Mouse (Mus musculus) midbrain, embryonic 12.5 days (tissue): ENCODE data around the gene Gon7. TPM values are rescaled to one million over a fixed set of nuclear protein-coding genes. Genes with fewer than 3 reads are reported as not detected.
A peak's percentile ranks its signal among the peaks of the same experiment; 100 is the strongest.

Experiments
- ATAC-seq: fragments of 200-750 bp; cut with Nextera tagmentation; 2 replicates; pipeline ENCODE4 v1.8.0; 2017; ENCODE audit warnings: low read depth, moderate TSS enrichment, moderate library complexity; ENCODE audit not compliant: low FRiP score
- H3K27ac ChIP-seq: fragments of 300-500 bp; sonication (generic); replicated peaks from 2 replicates; pipeline ENCODE4 v1.5.1; 2016; ENCODE audit warnings: mild to moderate bottlenecking
- H3K27me3 ChIP-seq: fragments of 300-500 bp; sonication (generic); 2 replicates; pipeline ENCODE4 v1.6.1; 2016; ENCODE audit warnings: mild to moderate bottlenecking
- H3K36me3 ChIP-seq: fragments of 300-500 bp; sonication (generic); 2 replicates; pipeline ENCODE4 v1.6.1; 2016
- H3K4me1 ChIP-seq: fragments of 300-500 bp; sonication (generic); 2 replicates; pipeline ENCODE4 v1.6.1; 2016
- H3K4me2 ChIP-seq: fragments of 300-500 bp; sonication (generic); replicated peaks from 2 replicates; pipeline ENCODE4 v1.6.1; 2016; ENCODE audit warnings: mild to moderate bottlenecking, moderate library complexity
- H3K4me3 ChIP-seq: fragments of 300-500 bp; sonication (generic); 2 replicates; pipeline ENCODE4 v1.5.1; 2016; ENCODE audit warnings: mild to moderate bottlenecking
- H3K9ac ChIP-seq: fragments of 300-500 bp; sonication (generic); replicated peaks from 2 replicates; pipeline ENCODE4 v1.6.1; 2016; ENCODE audit warnings: mild to moderate bottlenecking, moderate library complexity
- H3K9me3 ChIP-seq: fragments of 300-500 bp; sonication (generic); 2 replicates; pipeline ENCODE4 v1.6.1; 2016; ENCODE audit warnings: mild to moderate bottlenecking
- WGBS: fragments of 180-500 bp; shearing (Covaris S2); methylation state at CpG from one replicate; pipeline ENCODE4 v1.1.7; 2016; 5-methylcytosine and 5-hydroxymethylcytosine counted together
- polyA plus RNA-seq: library from polyadenylated mRNA; unstranded; fragments of >200 nt; fragmentation: Nextera tagmentation; extraction: Ambion mirVana; gene quantifications from 2 replicates; pipeline ENCODE4 v1.2.1, GENCODE M21; 2016

Gon7 gene
- 46.0 and 48.2 TPM in 2 replicates for polyA plus RNA-seq

DNA sequence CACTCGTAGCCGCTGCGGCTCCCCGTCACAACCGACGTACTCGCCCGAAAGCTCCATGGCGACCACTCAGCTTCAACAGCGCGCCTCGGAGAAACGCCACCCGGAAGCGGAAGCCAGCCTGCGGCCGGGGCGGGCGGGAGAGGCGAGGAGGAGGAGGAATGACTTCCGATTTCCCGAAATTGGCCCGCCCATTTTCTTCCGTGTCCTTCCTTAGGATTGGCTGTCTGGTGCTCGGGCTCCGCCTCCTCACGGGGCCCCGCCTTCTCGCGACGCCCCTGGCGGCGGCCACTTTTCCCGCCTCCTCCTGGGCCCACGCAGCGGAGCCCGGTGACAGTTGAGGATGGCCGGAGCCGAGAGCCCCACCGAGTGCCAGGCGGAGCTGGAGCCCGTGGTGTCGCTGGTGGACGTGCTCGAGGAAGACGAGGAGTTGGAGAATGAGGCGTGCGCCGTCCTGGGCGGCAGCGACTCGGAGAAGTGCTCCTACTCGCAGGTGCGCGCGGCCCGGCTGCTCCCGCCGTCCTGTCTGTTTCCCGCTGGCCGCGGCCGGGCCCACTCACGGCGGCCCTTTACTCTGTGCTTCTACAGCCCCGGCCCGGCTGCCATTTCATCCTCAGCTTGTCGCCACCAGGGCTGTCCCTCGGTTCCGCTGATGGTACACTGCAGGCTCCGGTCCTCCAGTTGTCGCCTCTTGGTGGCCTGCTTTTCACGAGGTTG, at the start of gene Gon7, which contains the start of the genes Gm28051 and Ubr7:
Gene Gon7 (minus strand): TSS at position 115 of the 714 bp plus-strand sequence.
Gene Gm28051 (minus strand): TSS at position 77 of the 714 bp plus-strand sequence.
Gene Ubr7 (plus strand): TSS at position 279 of the 714 bp plus-strand sequence.
- WGBS: under 1% methylated on average over 72 of the region's 73 CpGs

DNA sequence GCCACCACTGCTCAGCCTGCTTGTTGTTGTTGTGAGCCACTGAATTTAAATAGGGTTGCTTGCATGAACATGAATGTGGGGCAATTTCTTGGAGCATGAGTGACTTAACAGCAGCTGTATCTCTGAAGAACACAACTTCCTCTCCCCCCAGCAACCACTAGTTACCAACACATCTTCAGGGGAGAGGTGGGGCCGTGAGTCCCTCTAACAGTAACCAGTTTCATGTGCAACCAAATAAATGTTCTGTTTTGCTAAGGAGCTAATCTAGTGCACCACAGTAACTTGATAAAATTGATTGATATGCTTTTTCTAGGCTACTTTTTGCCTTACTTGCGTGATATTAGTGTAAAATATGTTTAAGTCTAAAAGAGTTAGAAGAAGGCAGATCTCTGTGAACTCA, 41.9 kb upstream of the Gon7 start:
- WGBS: 90% methylated on average over 2 of the region's 2 CpGs
- H3K27me3 ChIP-seq: no peaks in the 10 kb centered on the region
- peaks cover 10% of the 10 kb centered on the region; the same call in 1 of the 2 replicates for H3K36me3 ChIP-seq
- H3K27ac ChIP-seq: no peak overlapping the region
- H3K4me3 ChIP-seq: no peak overlapping the region
- no peak overlapping the region for H3K4me2 ChIP-seq
- no peak for ATAC-seq
- H3K9ac ChIP-seq: no peak overlapping the region
- H3K4me1 ChIP-seq: no peaks in the 10 kb centered on the region
- H3K9me3 ChIP-seq: no peaks in the 10 kb centered on the region

More for the DNA sequence above, at the start of gene Gon7, which contains the start of the genes Gm28051 and Ubr7:
- Histone ChIP-seq H3K36me3 (peaks cover 16% of the 10 kb centered on the region), H3K27me3 (no peaks in the 10 kb centered on the region), H3K27ac (peak within 1 kb of the TSS; percentile 91), H3K4me2 (peak within 1 kb of the TSS; percentile 94), H3K9ac (peak within 1 kb of the TSS; percentile 80), H3K4me3 (peak within 1 kb of the TSS; percentile 86), H3K9me3 (no peaks in the 10 kb centered on the region), H3K4me1 (peaks cover 24% of the 10 kb centered on the region)
- peak; percentile 96 for ATAC-seq

GRCm38 (mm10) chr12:102787927-102788326, 30.3 kb upstream of the Gon7 start:
- WGBS: 92% methylated on average over 7 of the region's 7 CpGs
- Histone ChIP-seq H3K4me3 (no peak overlapping the region), H3K27me3 (no peaks in the 10 kb centered on the region), H3K4me2 (no peak overlapping the region), H3K9me3 (no peaks in the 10 kb centered on the region), H3K27ac (no peak overlapping the region), H3K4me1 (no peaks in the 10 kb centered on the region), H3K36me3 (peaks cover 76% of the 10 kb centered on the region), H3K9ac (no peak overlapping the region)
- ATAC-seq: no peak

GRCm38 (mm10) chr12:102785593-102785985, 28.0 kb upstream of the Gon7 start:
- Histone ChIP-seq H3K36me3 (peaks cover 54% of the 10 kb centered on the region), H3K4me2 (no peak overlapping the region), H3K27me3 (no peaks in the 10 kb centered on the region), H3K9ac (no peak overlapping the region), H3K9me3 (no peaks in the 10 kb centered on the region), H3K4me1 (no peaks in the 10 kb centered on the region), H3K4me3 (no peak overlapping the region), H3K27ac (no peak overlapping the region)
- no peak for ATAC-seq
- 87% methylated on average over 5 of the region's 5 CpGs for WGBS

GRCm38 (mm10) chr12:102784899-102785592, 27.4 kb upstream of the Gon7 start:
- Histone ChIP-seq H3K27ac (no peak overlapping the region), H3K27me3 (no peaks in the 10 kb centered on the region), H3K4me1 (no peaks in the 10 kb centered on the region), H3K4me3 (no peak overlapping the region), H3K9me3 (no peaks in the 10 kb centered on the region), H3K36me3 (peaks cover 49% of the 10 kb centered on the region), H3K9ac (no peak overlapping the region), H3K4me2 (no peak overlapping the region)
- ATAC-seq: no peak
- WGBS: 90% methylated on average over 19 of the region's 19 CpGs

DNA sequence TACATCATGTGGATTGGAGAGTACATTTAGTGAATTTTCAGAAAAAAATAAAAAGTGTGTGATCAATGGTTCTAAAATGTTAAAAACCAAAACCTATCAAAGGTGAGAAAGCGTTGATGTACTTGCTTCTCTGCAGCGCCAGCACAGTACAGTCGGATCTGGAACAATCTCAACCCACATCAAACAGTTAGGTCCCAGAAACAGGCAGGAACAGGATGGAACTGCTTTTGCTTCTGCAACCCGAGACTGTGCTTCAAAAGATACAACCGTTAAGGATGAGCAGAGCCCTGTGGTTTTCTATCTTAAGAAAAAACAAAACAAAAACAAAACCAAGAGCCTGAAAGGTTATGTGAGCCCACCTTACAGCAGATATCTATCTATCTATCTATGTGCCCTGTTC, 25.2 kb upstream of the Gon7 start:
- Histone ChIP-seq H3K9ac (no peak overlapping the region), H3K9me3 (no peaks in the 10 kb centered on the region), H3K4me1 (no peaks in the 10 kb centered on the region), H3K4me2 (no peak overlapping the region), H3K4me3 (no peak overlapping the region), H3K36me3 (peaks cover 37% of the 10 kb centered on the region), H3K27ac (no peak overlapping the region), H3K27me3 (no peaks in the 10 kb centered on the region)
- 91% methylated on average over 5 of the region's 5 CpGs for WGBS
- no peak for ATAC-seq

GRCm38 (mm10) chr12:102779452-102779851, 21.8 kb upstream of the Gon7 start:
- no peaks in the 10 kb centered on the region for H3K27me3 ChIP-seq
- H3K9ac ChIP-seq: no peak overlapping the region
- H3K4me2 ChIP-seq: no peak overlapping the region
- ATAC-seq: 0 out of 2 replicates have a peak, but pooled peaks have one; percentile 41
- peaks cover 40% of the 10 kb centered on the region for H3K36me3 ChIP-seq
- no peak overlapping the region for H3K4me3 ChIP-seq
- H3K4me1 ChIP-seq: no peaks in the 10 kb centered on the region
- no peak overlapping the region for H3K27ac ChIP-seq
- H3K9me3 ChIP-seq: no peaks in the 10 kb centered on the region
- 59% methylated on average over 3 of the region's 3 CpGs for WGBS

GRCm38 (mm10) chr12:102778151-102778550, 20.5 kb upstream of the Gon7 start:
- Histone ChIP-seq H3K4me1 (no peaks in the 10 kb centered on the region), H3K9me3 (no peaks in the 10 kb centered on the region), H3K4me3 (no peak overlapping the region), H3K27me3 (no peaks in the 10 kb centered on the region), H3K36me3 (peaks cover 43% of the 10 kb centered on the region), H3K4me2 (no peak overlapping the region), H3K27ac (no peak overlapping the region), H3K9ac (no peak overlapping the region)
- ATAC-seq: no peak
- 77% methylated on average over 5 of the region's 5 CpGs for WGBS

GRCm38 (mm10) chr12:102776035-102776434, 18.4 kb upstream of the Gon7 start:
- Histone ChIP-seq H3K36me3 (peaks cover 64% of the 10 kb centered on the region), H3K4me2 (no peak overlapping the region), H3K27me3 (no peaks in the 10 kb centered on the region), H3K4me3 (no peak overlapping the region), H3K9me3 (no peaks in the 10 kb centered on the region), H3K4me1 (no peaks in the 10 kb centered on the region), H3K27ac (no peak overlapping the region), H3K9ac (no peak overlapping the region)
- WGBS: 94% methylated on average over 14 of the region's 14 CpGs
- no peak for ATAC-seq

- no peak for ATAC-seq
- no peak overlapping the region for H3K4me3 ChIP-seq
- H3K9ac ChIP-seq: no peak overlapping the region
- no peaks in the 10 kb centered on the region for H3K9me3 ChIP-seq
- 97% methylated on average over 5 of the region's 5 CpGs for WGBS
- H3K4me1 ChIP-seq: no peaks in the 10 kb centered on the region
- peaks cover 91% of the 10 kb centered on the region for H3K36me3 ChIP-seq
- no peak overlapping the region for H3K27ac ChIP-seq
- H3K4me2 ChIP-seq: no peak overlapping the region
- H3K27me3 ChIP-seq: no peaks in the 10 kb centered on the region
Observed at GRCm38 (mm10) chr12:102772676-102773075, 15.1 kb upstream of the Gon7 start.

- Histone ChIP-seq H3K4me3 (no peak overlapping the region), H3K4me1 (no peaks in the 10 kb centered on the region), H3K4me2 (no peak overlapping the region), H3K9me3 (no peaks in the 10 kb centered on the region), H3K27me3 (no peaks in the 10 kb centered on the region), H3K36me3 (peaks cover 89% of the 10 kb centered on the region), H3K9ac (no peak overlapping the region), H3K27ac (no peak overlapping the region)
- 98% methylated on average over 8 of the region's 8 CpGs for WGBS
- no peak for ATAC-seq
Observed at GRCm38 (mm10) chr12:102771601-102772000, 14.0 kb upstream of the Gon7 start.

DNA sequence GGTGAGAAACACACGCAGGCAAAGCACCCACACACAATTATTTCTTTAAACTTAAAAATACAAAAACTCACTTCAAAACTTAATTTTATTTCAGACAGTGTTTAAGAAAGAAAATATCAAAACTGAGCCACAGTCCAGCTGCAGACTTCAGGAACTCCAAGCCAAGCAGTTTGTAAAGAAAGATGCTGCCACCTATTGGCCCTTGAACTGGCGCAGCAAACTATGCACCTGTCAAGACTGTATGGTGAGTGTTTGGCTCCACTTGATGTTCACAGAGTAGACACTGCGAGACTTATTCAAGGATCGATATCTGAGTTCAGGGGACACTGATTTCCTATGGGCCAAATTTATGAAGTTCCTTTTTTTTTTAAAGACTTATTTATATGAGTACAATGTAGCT, 11.4 kb upstream of the Gon7 start:
- no peak for ATAC-seq
- WGBS: 91% methylated on average over 4 of the region's 4 CpGs

More for the DNA sequence above, 11.4 kb upstream of the Gon7 start:
- no peak overlapping the region for H3K9ac ChIP-seq
- H3K4me2 ChIP-seq: no peak overlapping the region
- no peaks in the 10 kb centered on the region for H3K9me3 ChIP-seq
- no peak overlapping the region for H3K4me3 ChIP-seq
- H3K4me1 ChIP-seq: no peaks in the 10 kb centered on the region
- H3K27ac ChIP-seq: no peak overlapping the region
- H3K36me3 ChIP-seq: peaks cover 87% of the 10 kb centered on the region
- no peaks in the 10 kb centered on the region for H3K27me3 ChIP-seq
